In genomic region chr9:44637551-44638169, GRCm38 (mm10) we compare ENCODE assay signal across 9 mouse cellular contexts. TPM values are rescaled to one million over a fixed set of nuclear protein-coding genes. Genes with fewer than 3 reads are reported as not detected.
DNase-seq lines count a peak whose midpoint lies in the region; ATAC-seq lines count a peak whose summit lies in the region.
"Had no signal": no experiment of that assay in that cellular context is flagged by ENCODE, and none has a peak within 500 bp of the region (broad histone marks: within the 10 kb centered on the region; RNA-seq: fewer than 3 reads in every experiment).

No protein-coding gene starts in this region.

- H3K9ac ChIP-seq in embryonic facial prominence, embryonic 13.5 days: no peak overlapping the region
- H3K9ac ChIP-seq in midbrain, embryonic 14.5 days (replicated peaks; ENCODE audit: low read length): no peak overlapping the region
- no peak overlapping the region for H3K9ac ChIP-seq in midbrain, embryonic 16.5 days (ENCODE audit: low read depth, low read length)
- H3K9ac ChIP-seq: limb, embryonic 12.5 days had no signal

- no peaks in the 10 kb centered on the region for H3K9me3 ChIP-seq in embryonic facial prominence, embryonic 13.5 days
- peaks cover 4% of the 10 kb centered on the region; the same call in 1 of the 2 replicates for H3K9me3 ChIP-seq in embryonic facial prominence, embryonic 10.5 days
- no peaks in the 10 kb centered on the region for H3K9me3 ChIP-seq in midbrain, embryonic 14.5 days (ENCODE audit: control insufficient read depth, low read length)
- no peaks in the 10 kb centered on the region for H3K9me3 ChIP-seq in midbrain, embryonic 16.5 days (replicated peaks; ENCODE audit: control insufficient read depth, low read length, poor library complexity, severe bottlenecking)
- H3K9me3 ChIP-seq: limb, embryonic 12.5 days had no signal

- 0 out of 2 replicates have a peak overlapping the region, but pooled peaks have one; percentile 9 for H3K27ac ChIP-seq in embryonic facial prominence, embryonic 13.5 days
- no peak overlapping the region for H3K27ac ChIP-seq in embryonic facial prominence, embryonic 10.5 days (replicated peaks)
- no peak overlapping the region for H3K27ac ChIP-seq in midbrain, embryonic 14.5 days (replicated peaks; ENCODE audit: low read depth, low read length)
- H3K27ac ChIP-seq in midbrain, embryonic 16.5 days (ENCODE audit: low read length): no peak overlapping the region
- H3K27ac ChIP-seq: limb, embryonic 12.5 days had no signal

- 0 out of 2 replicates have a peak, but pooled peaks cover 6% of the 10 kb centered on the region for H3K4me1 ChIP-seq in embryonic facial prominence, embryonic 13.5 days
- no peaks in the 10 kb centered on the region for H3K4me1 ChIP-seq in embryonic facial prominence, embryonic 10.5 days
- H3K4me1 ChIP-seq in midbrain, embryonic 14.5 days (ENCODE audit: control insufficient read depth, insufficient read depth, low read length): no peaks in the 10 kb centered on the region
- no peaks in the 10 kb centered on the region for H3K4me1 ChIP-seq in midbrain, embryonic 16.5 days (ENCODE audit: control insufficient read depth, insufficient read depth, low read length)
- H3K4me1 ChIP-seq: limb, embryonic 12.5 days had no signal

- DNase-seq in embryonic facial prominence, embryonic 10.5 days (ENCODE audit: low spot score): no peak
- peak; percentile 72 for DNase-seq in midbrain, embryonic 14.5 days
- DNase-seq in gastrocnemius, postnatal 25 days: peak; percentile 38
- no peak for DNase-seq in frontal cortex, postnatal 10 days (ENCODE audit: low spot score in 2 of 2)
- DNase-seq in frontal cortex, adult 2 months (ENCODE audit: extremely low spot score in 1 of 2, low spot score in 1 of 2): no peak

- no peaks in the 10 kb centered on the region for H3K27me3 ChIP-seq in embryonic facial prominence, embryonic 13.5 days
- no peaks in the 10 kb centered on the region for H3K27me3 ChIP-seq in embryonic facial prominence, embryonic 10.5 days (replicated peaks; ENCODE audit: low read depth, poor library complexity, severe bottlenecking)
- H3K27me3 ChIP-seq in midbrain, embryonic 14.5 days (ENCODE audit: control insufficient read depth, insufficient read depth, low read length): no peaks in the 10 kb centered on the region
- H3K27me3 ChIP-seq in midbrain, embryonic 16.5 days (ENCODE audit: control insufficient read depth, insufficient read depth, low read depth, low read length): no peaks in the 10 kb centered on the region
- H3K27me3 ChIP-seq: limb, embryonic 12.5 days had no signal

- peaks cover 66% of the 10 kb centered on the region for H3K36me3 ChIP-seq in embryonic facial prominence, embryonic 13.5 days
- H3K36me3 ChIP-seq in embryonic facial prominence, embryonic 10.5 days (replicated peaks): peaks cover 90% of the 10 kb centered on the region
- H3K36me3 ChIP-seq in midbrain, embryonic 14.5 days (ENCODE audit: control insufficient read depth, insufficient read depth, low read length): peaks cover 69% of the 10 kb centered on the region
- peaks cover 33% of the 10 kb centered on the region for H3K36me3 ChIP-seq in midbrain, embryonic 16.5 days (ENCODE audit: control insufficient read depth, insufficient read depth, low read length)

- 75% methylated on average over 15 of the region's 15 CpGs for WGBS in embryonic facial prominence, embryonic 13.5 days
- WGBS in embryonic facial prominence, embryonic 10.5 days: 91% methylated on average over 15 of the region's 15 CpGs
- 64% methylated on average over 15 of the region's 15 CpGs for WGBS in midbrain, embryonic 14.5 days
- WGBS in midbrain, embryonic 16.5 days: 61% methylated on average over 15 of the region's 15 CpGs

- H3K4me3 ChIP-seq in embryonic facial prominence, embryonic 13.5 days: no peak overlapping the region
- no peak overlapping the region for H3K4me3 ChIP-seq in embryonic facial prominence, embryonic 10.5 days
- no peak overlapping the region for H3K4me3 ChIP-seq in midbrain, embryonic 14.5 days (replicated peaks; ENCODE audit: low read depth, low read length)
- H3K4me3 ChIP-seq in midbrain, embryonic 16.5 days (ENCODE audit: low read depth, low read length): no peak overlapping the region
- H3K4me3 ChIP-seq: limb, embryonic 12.5 days had no signal

- ATAC-seq in embryonic facial prominence, embryonic 13.5 days (ENCODE audit: insufficient number of reproducible peaks, insufficient read depth, low FRiP score, low TSS enrichment, low read depth): no peak
- ATAC-seq in midbrain, embryonic 14.5 days (ENCODE audit: low FRiP score, low TSS enrichment): no peak
- ATAC-seq in midbrain, embryonic 16.5 days: no peak
- ATAC-seq in megakaryocyte, adult 5-6 weeks (ENCODE audit: poor library complexity, severe bottlenecking): peak; percentile 40; the same call in 1 of the 2 replicates

- no peak overlapping the region for H3K4me2 ChIP-seq in embryonic facial prominence, embryonic 13.5 days
- H3K4me2 ChIP-seq in midbrain, embryonic 14.5 days (ENCODE audit: low read length): no peak overlapping the region
- no peak overlapping the region for H3K4me2 ChIP-seq in midbrain, embryonic 16.5 days (ENCODE audit: low read length)
- H3K4me2 ChIP-seq: limb, embryonic 12.5 days had no signal

RNA-seq across cellular contexts. Expression of gene Ddx6, which starts 33.0 kb away (rescaled TPM):
- polyA plus RNA-seq in embryonic facial prominence, embryonic 13.5 days (2015; fragmentation: Nextera tagmentation; extraction: Ambion mirVana): 28.3 and 29.2 TPM in 2 replicates
- polyA plus RNA-seq in embryonic facial prominence, embryonic 10.5 days (2016; fragmentation: Nextera tagmentation; extraction: Ambion mirVana): 21.8 and 23.5 TPM in 2 replicates
- polyA plus RNA-seq in midbrain, embryonic 14.5 days (2014; fragmentation: Nextera tagmentation; extraction: Ambion mirVana): 26.4 and 51.8 TPM in 2 replicates
- 15.2 and 19.1 TPM in 2 replicates for polyA plus RNA-seq in midbrain, embryonic 16.5 days (2015; fragmentation: Nextera tagmentation; extraction: Ambion mirVana)
- total RNA-seq in gastrocnemius, postnatal 25 days (2021): 10 to 100 TPM; 55.1 to 59.4 TPM
- 57.1 and 60.2 TPM in 2 replicates for total RNA-seq in megakaryocyte, adult 5-6 weeks (2015)
- 71.2 and 88.8 TPM in 2 replicates for total RNA-seq in megakaryocyte, adult 5-6 weeks (2017)
- 40.9 and 44.6 TPM in 2 replicates for polyA plus RNA-seq in frontal cortex, adult 2 months (2012; rRNA removed)

RNA-seq across cellular contexts. Expression of gene Treh, which starts 35.4 kb away (rescaled TPM):
- polyA plus RNA-seq in embryonic facial prominence, embryonic 13.5 days (2015; fragmentation: Nextera tagmentation; extraction: Ambion mirVana): 0.73 TPM in 1 of 2 replicates, not detected in the other
- polyA plus RNA-seq in embryonic facial prominence, embryonic 10.5 days (2016; fragmentation: Nextera tagmentation; extraction: Ambion mirVana): not detected in 2 replicates
- polyA plus RNA-seq in midbrain, embryonic 14.5 days (2014; fragmentation: Nextera tagmentation; extraction: Ambion mirVana): not detected in 2 replicates
- not detected in 2 replicates for polyA plus RNA-seq in midbrain, embryonic 16.5 days (2015; fragmentation: Nextera tagmentation; extraction: Ambion mirVana)
- not detected for total RNA-seq in gastrocnemius, postnatal 25 days (2021)
- total RNA-seq in megakaryocyte, adult 5-6 weeks (2015): not detected in 2 replicates
- not detected in 2 replicates for total RNA-seq in megakaryocyte, adult 5-6 weeks (2017)
- polyA plus RNA-seq in frontal cortex, adult 2 months (2012; rRNA removed): 0.16 and 0.17 TPM in 2 replicates
- polyA plus RNA-seq: limb, embryonic 12.5 days had no signal

Comparison
In these comparisons a context has a peak if more than half of its experiments do, and no peak if none do; other contexts are left out.
1. DNase-seq: peak in midbrain, embryonic 14.5 days (single experiment) and gastrocnemius, postnatal 25 days (single experiment); none in embryonic facial prominence, embryonic 10.5 days (single experiment), frontal cortex, postnatal 10 days (0 of 2) and frontal cortex, adult 2 months (0 of 2).